Mouse (Mus musculus): Measurements from ENCODE around the gene Slc22a12. TPM values are rescaled to one million over a fixed set of nuclear protein-coding genes. Genes with fewer than 3 reads are reported as not detected.

Slc22a12 gene
- total and polyA plus RNA-seq, 3 experiments, result not detected

GRCm38 (mm10) chr19:6527439-6527838 lies 15.4 kb downstream of the Slc22a12 start:
- H3K27ac ChIP-seq (ENCODE audit: control insufficient read depth, low read depth, low read length), result no peak overlapping the region
- no peaks in the 10 kb centered on the region for H3K9me3 ChIP-seq (replicated peaks; ENCODE audit: insufficient read depth, low read length)
- H3K4me3 ChIP-seq (ENCODE audit: control insufficient read depth in 1 of 2, insufficient read depth in 1 of 2, low read depth in 2 of 2, low read length in 2 of 2), result no peak overlapping the region
- no peak for DNase-seq (ENCODE audit: low read depth, low spot score)
- H3K36me3 ChIP-seq (ENCODE audit: control insufficient read depth in 1 of 2, insufficient read depth in 2 of 2, low read length in 2 of 2), result no peaks in the 10 kb centered on the region
- H3K9ac ChIP-seq (ENCODE audit: control insufficient read depth, low read depth, low read length, poor library complexity, severe bottlenecking), result no peak overlapping the region
- H3K79me2 ChIP-seq (ENCODE audit: control insufficient read depth, insufficient read depth, low read length, poor library complexity), result no peaks in the 10 kb centered on the region
- no peaks in the 10 kb centered on the region for H3K27me3 ChIP-seq (ENCODE audit: control insufficient read depth in 1 of 2, insufficient read depth in 2 of 2, low read length in 2 of 2)
- TF ChIP-seq MYC (IDR thresholded peaks at IDR 0.05; ENCODE audit: low read depth, low read length) (no peak), NRF1 (IDR thresholded peaks at IDR 0.05; ENCODE audit: insufficient read depth, low read depth, low read length, poor library complexity, severe bottlenecking) (no peak)
- no peaks in the 10 kb centered on the region for H3K4me1 ChIP-seq (ENCODE audit: control insufficient read depth in 1 of 2, insufficient read depth in 2 of 2, low read length in 2 of 2)

- Histone ChIP-seq H3K9ac (ENCODE audit: control insufficient read depth, low read depth, low read length, poor library complexity, severe bottlenecking) (no peak overlapping the region), H3K27ac (ENCODE audit: control insufficient read depth, low read depth, low read length) (no peak overlapping the region), H3K27me3 (ENCODE audit: control insufficient read depth in 1 of 2, insufficient read depth in 2 of 2, low read length in 2 of 2) (no peaks in the 10 kb centered on the region), H3K4me3 (ENCODE audit: control insufficient read depth in 1 of 2, insufficient read depth in 1 of 2, low read depth in 2 of 2, low read length in 2 of 2) (no peak overlapping the region), H3K4me1 (ENCODE audit: control insufficient read depth in 1 of 2, insufficient read depth in 2 of 2, low read length in 2 of 2) (no peaks in the 10 kb centered on the region), H3K9me3 (replicated peaks; ENCODE audit: insufficient read depth, low read length) (no peaks in the 10 kb centered on the region), H3K79me2 (ENCODE audit: control insufficient read depth, insufficient read depth, low read length, poor library complexity) (no peaks in the 10 kb centered on the region), H3K36me3 (ENCODE audit: control insufficient read depth in 1 of 2, insufficient read depth in 2 of 2, low read length in 2 of 2) (no peaks in the 10 kb centered on the region)
- no peak for DNase-seq (ENCODE audit: low read depth, low spot score)
- TF ChIP-seq MAZ (IDR thresholded peaks at IDR 0.05; ENCODE audit: low read depth, low read length) (no peak), USF1 (IDR thresholded peaks at IDR 0.05; ENCODE audit: low read depth, low read length) (no peak), TCF12 (IDR thresholded peaks at IDR 0.05; ENCODE audit: low read depth, low read length) (no peak), ZNF384 (IDR thresholded peaks at IDR 0.05; ENCODE audit: low read depth, low read length) (no peak), TAL1 (IDR thresholded peaks at IDR 0.05; ENCODE audit: low read length) (no peak), POLR2AphosphoS2 (IDR thresholded peaks at IDR 0.05; ENCODE audit: low read length) (no peak), MYB (IDR thresholded peaks at IDR 0.05; ENCODE audit: low read depth, low read length) (no peak), USF2 (IDR thresholded peaks at IDR 0.05; ENCODE audit: borderline replicate concordance in 1 of 2, insufficient read depth in 1 of 2, low read depth in 1 of 2, low read length in 2 of 2) (no peak), MEF2A (IDR thresholded peaks at IDR 0.05; ENCODE audit: extremely low read depth, insufficient replicate concordance, low read depth, low read length, poor library complexity, severe bottlenecking) (no peak), NRF1 (IDR thresholded peaks at IDR 0.05; ENCODE audit: insufficient read depth, low read depth, low read length, poor library complexity, severe bottlenecking) (no peak), E2F4 (IDR thresholded peaks at IDR 0.05; ENCODE audit: borderline replicate concordance, low read depth, low read length) (no peak), CTCF (IDR thresholded peaks at IDR 0.05 in 2 of 3, conservative IDR thresholded peaks at IDR 0.05 in 1 of 3; ENCODE audit: control insufficient read depth in 1 of 3, insufficient read depth in 1 of 3, low read depth in 2 of 3, low read length in 3 of 3, poor library complexity in 1 of 3, severe bottlenecking in 1 of 3) (no peak), ELF1 (IDR thresholded peaks at IDR 0.05; ENCODE audit: low read depth, low read length) (no peak), EP300 (IDR thresholded peaks at IDR 0.05; ENCODE audit: low read depth in 1 of 2, low read length in 2 of 2) (no peak)
Observed at GRCm38 (mm10) chr19:6526010-6526409, 16.8 kb downstream of the Slc22a12 start.
